Mouse (Mus musculus): ENCODE measurements around the gene Rab31. TPM values are rescaled to one million over a fixed set of nuclear protein-coding genes. Genes with fewer than 3 reads are reported as not detected.

Gene Rab31
- 50.9 and 56.6 TPM in 2 replicates for total RNA-seq (2015)
- total RNA-seq (2017): 85.0 and 90.9 TPM in 2 replicates

DNA sequence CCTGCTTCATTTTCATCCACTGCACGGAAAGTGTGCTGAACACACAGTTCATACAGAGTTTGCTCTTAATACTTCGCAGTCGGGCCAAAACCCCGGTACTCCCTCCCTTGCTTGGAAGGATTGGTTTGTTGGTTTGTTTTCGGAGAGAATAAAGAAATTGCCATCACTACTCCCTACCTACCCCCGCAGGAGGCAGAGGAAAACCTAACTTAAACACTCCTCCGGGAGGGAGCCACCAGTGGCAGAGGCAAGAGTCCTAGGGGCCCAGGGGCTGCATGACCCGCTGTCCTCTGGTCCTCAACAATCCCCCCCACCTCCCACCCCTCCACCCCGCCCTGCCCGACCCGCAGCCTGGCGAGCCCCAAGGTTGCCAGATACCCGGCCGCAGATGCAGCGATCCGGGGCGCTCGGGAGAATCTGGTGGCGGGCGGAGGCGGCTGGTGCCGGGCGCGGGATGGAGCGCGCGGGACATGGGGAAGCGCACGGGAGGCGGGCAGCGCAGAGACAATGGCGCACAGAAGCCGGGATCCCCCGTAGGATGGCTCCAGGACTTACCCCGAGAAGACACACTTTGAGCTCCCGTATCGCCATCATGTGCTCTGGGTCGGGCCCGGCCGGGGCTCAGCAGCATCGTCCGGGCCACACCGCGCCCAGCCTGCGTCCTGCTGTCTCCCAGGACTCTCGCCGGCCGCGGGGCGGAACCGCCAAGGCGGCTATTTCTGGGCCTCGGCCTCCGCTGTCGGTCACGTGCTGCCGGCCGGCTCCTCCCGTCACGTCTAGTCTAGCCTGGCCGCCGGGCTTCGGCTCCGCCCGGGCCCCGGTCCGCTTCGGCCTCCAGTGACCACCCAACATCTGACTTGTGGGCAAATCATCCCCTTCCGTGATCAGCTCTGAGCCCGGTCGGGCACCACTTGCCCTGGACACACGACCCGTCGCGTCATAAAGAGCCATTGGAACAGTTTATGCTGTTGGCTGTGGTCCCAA, at the start of gene Rab31:
Gene Rab31 (minus strand): TSS at position 802 of the 984 bp plus-strand sequence.
- peak; percentile 74 for ATAC-seq (ENCODE audit: poor library complexity, severe bottlenecking)

DNA sequence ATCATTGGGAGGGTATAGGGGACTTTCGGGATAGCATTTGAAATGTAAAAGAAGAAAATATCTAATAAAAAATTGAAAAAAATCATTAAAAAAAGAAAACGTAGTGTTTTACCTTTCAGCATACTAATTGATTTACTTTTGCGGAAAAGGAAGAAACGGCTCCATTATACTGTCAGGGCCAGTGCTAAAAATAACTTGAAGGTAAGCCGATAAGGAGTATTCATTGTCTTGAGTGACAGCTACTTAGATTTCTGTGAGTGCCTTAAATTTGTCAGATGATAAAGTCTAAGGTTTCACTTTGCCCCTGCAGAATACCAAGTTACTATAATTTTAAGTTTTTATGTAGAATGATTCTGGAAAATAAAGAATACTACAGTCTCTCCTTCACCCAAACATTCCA, 47.6 kb upstream of the Rab31 start:
- no peak for ATAC-seq (ENCODE audit: poor library complexity, severe bottlenecking)

DNA sequence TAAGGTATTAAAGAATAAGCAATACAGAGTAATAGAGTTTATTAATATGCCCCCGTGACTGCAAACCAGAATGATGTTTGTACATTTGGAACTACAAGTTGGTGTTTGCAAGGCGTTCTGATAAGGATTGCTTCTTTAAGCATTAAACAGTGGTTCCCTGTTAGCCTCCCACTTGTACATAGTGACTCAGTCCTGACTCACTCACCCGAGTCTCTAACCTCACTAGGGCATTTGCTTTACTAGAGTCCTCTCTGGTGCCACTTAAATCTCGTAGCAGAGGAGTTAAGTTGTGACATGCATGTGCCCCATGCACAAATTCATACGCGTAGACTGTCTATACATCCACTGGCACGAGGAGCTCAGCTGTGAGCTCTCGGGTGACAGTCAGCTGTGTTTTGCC, 41.2 kb upstream of the Rab31 start:
- ATAC-seq (ENCODE audit: poor library complexity, severe bottlenecking): no peak

GRCm38 (mm10) chr17:65811032-65811431, 38.5 kb upstream of the Rab31 start:
- ATAC-seq (ENCODE audit: poor library complexity, severe bottlenecking): no peak

DNA sequence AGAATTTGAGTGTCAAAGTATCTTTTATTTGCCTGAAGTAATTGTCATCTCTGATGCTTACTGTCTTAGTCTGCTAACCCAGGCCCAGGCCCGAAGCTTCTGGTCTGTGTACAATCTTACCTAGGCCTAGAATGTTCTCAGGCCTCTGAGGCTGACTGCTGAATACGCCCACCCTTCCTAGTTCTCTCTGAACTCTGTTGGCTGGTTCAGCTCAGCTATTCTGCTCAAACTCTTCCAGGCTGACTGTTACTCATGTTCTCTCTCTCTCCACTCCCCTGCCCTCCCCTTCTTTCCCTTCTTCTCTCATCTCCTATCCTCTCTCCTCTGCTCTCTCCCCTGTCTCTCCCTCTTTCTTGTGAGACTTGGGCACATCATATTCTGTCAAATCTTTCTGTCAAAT, 33.9 kb upstream of the Rab31 start:
- no peak for ATAC-seq (ENCODE audit: poor library complexity, severe bottlenecking)

- ATAC-seq (ENCODE audit: poor library complexity, severe bottlenecking): no peak
Observed at GRCm38 (mm10) chr17:65805966-65806365, 33.4 kb upstream of the Rab31 start.

DNA sequence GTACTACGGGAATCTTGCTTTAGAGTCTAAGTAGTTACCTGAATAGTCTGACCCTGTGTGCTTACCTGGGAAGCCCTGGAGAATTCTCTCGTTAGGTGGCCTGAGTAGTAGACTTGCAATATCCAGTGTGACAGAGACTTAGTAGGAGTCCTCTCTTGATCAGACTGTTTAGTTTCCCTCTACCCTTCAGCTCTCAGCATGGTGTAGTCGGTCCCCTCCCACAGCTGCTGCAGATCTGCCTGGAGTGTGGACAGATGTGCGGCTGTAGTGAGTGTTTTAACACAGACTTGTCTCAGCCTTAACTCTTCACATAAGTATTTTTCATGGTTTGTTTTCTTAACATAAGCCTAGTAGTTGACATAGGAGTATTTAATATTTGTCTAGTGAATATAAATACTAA, 29.5 kb upstream of the Rab31 start:
- no peak for ATAC-seq (ENCODE audit: poor library complexity, severe bottlenecking)

- no peak for ATAC-seq (ENCODE audit: poor library complexity, severe bottlenecking)
Observed at GRCm38 (mm10) chr17:65800451-65800850, 27.9 kb upstream of the Rab31 start.

DNA sequence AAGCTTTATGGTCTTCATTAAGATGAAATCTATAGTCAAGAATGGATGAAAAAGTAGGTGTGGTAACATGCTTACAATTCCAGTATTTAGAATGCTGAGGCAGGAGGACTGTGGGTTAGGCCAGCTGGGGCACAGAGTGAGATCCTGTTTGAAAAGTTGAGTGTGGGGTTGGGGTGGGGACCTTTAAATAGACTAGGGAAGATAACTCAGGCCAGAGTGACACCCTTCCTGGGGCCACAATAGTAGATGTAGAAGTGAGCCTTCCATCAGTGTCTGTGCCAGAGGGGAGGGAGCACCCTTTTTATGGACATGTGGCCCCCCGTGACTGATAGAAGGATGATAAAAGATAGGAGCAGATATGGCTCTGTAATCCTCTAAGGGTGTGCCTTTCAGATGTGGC, 26.8 kb upstream of the Rab31 start:
- no peak for ATAC-seq (ENCODE audit: poor library complexity, severe bottlenecking)

- no peak for ATAC-seq (ENCODE audit: poor library complexity, severe bottlenecking)
Observed at GRCm38 (mm10) chr17:65798446-65798845, 25.9 kb upstream of the Rab31 start.

DNA sequence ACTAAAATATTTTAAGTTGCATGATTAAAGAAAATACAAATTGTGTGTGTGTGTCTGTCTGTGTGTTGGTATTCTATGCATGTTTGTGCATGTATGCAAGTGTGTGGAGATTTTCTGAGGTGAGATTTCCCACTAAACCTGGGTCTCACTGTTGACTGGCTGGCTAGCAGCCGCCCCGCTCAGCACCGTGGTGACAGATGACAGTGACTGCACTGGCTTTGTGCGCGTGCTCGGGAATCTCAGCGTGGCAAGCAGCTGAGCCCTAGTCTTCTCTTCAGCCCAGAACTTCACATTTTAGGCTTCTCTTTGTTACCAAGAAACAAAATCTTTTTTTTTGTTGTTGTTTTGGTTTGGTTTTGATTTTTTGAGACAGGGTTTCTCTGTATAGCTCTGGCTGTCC, 23.5 kb upstream of the Rab31 start:
- ATAC-seq (ENCODE audit: poor library complexity, severe bottlenecking): no peak

DNA sequence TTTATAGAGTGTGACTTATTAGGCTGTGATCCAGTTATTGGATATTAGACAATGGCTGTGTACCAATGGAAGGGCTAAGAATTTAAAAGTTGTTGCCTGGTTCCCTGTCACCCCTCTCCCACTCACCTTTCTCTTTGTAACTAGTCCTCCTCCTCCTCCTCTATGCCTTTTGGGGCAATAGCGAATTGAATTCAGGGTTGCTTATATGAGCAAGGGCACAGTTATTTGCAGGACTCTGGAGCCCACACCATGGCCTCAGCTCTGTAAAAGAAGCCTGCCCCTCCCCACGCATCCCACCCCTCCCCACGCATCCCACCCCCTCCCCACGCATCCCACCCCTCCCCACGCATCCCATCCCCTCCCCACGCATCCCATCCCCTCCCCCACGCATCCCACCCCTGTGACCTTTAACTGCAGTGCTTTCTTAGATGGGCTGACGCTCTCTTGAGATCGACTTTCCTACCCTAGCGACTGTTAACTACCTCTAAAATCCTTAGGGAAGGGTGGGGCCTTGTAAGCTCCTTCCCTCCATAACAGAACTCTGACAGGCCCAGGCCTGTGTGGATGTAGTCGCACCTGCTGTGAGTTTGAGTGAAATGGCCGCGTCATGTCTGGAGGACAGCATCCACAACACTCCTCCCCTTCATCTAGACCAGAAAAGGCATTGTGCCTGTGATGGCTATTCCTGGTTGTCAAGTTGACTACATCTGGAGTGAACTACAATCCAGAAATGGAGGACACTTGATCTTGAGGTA, 21.7 kb upstream of the Rab31 start:
- ATAC-seq (ENCODE audit: poor library complexity, severe bottlenecking): no peak

- ATAC-seq (ENCODE audit: poor library complexity, severe bottlenecking): no peak
Observed at GRCm38 (mm10) chr17:65793307-65793930, 20.9 kb upstream of the Rab31 start.

DNA sequence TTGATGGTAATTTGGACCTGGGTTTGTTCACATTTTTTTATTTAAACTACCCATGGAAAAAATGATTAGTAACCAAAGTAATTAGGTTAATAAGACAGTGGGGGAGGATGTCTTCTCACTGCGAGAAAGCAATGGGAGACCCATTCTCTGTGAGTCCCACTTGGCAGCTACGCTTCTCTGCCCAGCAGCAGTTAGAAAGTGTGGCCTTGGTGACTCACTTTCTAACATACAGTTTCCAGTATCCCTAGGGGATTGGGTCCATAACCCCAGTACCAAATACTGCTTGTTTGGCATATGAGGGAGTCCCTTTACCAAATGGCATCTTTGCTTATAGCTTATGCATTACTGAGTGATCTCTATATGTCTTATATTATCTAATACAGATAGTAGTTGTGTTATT, 18.6 kb upstream of the Rab31 start:
- no peak for ATAC-seq (ENCODE audit: poor library complexity, severe bottlenecking)

GRCm38 (mm10) chr17:65789576-65789975, 17.0 kb upstream of the Rab31 start:
- ATAC-seq (ENCODE audit: poor library complexity, severe bottlenecking): no peak

DNA sequence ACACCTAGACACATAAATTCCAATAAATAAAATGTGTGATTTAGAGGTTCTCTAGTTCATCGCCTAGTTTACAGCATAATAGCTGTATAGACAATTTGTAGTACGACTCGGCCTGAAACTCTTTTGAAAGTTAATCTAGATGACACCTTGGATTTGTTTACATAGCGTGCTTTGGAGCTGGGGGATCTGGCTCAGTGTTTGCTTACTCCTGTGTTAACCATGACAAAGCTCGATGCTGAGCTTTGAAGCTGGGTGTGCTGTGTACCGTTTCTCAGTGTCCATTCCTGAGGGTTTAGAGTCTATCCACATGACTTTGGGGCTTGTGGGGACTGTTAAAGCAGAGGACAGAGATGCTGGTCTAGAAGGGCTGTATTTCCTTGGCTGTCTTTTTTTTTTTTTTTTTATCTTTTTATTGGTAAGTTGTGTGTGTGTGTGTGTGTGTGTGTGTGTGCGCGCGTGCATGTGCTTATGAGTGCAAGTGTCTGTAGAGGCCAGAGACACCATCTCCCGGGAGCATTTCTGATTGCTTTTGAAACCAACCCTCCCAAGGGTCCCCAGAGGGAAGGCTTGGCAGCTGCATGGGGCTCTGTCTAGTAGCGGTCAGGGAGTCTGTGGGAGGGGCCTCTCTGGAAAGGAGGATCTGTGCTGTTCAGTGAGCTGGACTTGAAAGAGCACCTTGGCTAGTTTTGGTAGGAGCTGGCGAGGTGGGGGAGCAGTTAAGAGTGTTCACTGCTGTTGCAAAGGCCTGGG, 16.2 kb upstream of the Rab31 start:
- ATAC-seq (ENCODE audit: poor library complexity, severe bottlenecking): no peak

DNA sequence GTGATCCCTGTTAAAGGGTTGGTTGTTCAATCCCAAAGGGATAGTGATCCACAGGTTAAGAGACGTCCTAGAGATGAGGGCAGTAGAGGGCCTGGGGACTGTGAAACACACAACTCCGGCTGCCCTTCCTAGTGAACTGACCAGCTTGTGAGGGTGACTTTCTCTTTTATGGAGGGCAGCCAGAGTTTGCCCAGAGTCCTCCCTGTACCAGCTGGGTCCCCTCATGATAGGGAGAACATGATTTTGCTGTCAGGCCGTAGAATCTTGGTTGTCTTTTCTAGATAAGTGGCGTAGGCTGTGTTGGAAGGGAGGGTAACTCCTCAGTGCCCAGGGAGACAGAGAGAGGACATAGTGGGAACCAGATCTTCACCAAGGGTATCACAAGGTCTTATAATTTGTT, 14.7 kb upstream of the Rab31 start:
- no peak for ATAC-seq (ENCODE audit: poor library complexity, severe bottlenecking)

- ATAC-seq (ENCODE audit: poor library complexity, severe bottlenecking): peak; percentile 58
Observed at GRCm38 (mm10) chr17:65786225-65786624, 13.7 kb upstream of the Rab31 start.

DNA sequence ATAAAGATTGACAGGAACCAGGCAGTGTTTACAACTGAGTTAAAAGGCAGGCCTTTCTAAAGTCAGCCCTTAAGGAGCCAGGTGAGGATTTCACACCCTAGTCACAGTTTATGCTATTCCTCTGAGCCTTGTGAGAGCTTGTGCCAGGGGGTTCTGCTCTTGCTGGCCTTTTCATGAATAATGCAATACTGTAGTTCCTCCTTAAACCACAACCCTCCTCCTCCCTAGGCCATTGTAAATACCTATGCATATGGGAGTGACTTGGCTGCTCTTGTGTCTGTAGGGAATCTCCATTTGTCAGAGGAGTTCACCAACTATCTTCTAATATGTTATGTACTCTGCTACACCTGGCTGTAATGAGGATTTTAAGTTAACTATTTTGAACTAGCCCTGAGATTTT, 13.2 kb upstream of the Rab31 start:
- no peak for ATAC-seq (ENCODE audit: poor library complexity, severe bottlenecking)

DNA sequence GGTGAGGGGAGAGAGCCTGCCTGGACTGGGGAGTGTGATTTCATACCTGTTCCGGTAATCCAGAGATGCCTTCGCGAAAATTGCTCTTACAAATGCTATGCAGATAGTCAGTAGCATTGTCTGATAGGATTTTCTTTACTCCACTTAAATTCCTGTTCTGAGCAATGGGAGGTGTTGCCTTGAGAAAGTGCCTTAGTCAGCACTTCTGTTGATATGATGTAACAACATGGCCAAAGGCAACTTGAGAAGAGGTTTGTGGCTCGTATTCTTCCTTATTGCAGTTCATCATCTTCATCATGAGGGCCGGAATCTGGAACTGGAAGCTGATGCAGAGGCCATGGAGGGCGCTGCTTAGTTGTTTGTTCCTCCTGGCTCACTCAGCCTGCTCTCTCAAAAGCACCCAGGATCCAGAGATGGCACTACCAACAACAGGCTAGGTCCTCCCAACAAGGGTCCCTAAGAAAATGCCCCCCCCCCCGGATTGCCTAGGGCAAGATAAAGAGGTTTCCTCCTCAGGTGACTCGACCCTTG, 12.1 kb upstream of the Rab31 start:
- ATAC-seq (ENCODE audit: poor library complexity, severe bottlenecking): peak; percentile 34

Measured in megakaryocyte, adult 5-6 weeks (primary cell).